Mouse (Mus musculus) heart, adult 18-20 months (tissue): ENCODE measurements around the gene Samsn1. TPM values are rescaled to one million over a fixed set of nuclear protein-coding genes. Genes with fewer than 3 reads are reported as not detected.
A peak's percentile ranks its signal among the peaks of the same experiment; 100 is the strongest.

ENCODE experiments used
- DNase-seq, 2 experiments: peaks; one replicate each; pipeline ENCODE4 v3.0.0; 2021 to 2022; ENCODE audit warnings: mixed read lengths in 1 of 2
- total RNA-seq, 2 experiments: library from RNA; stranded (reverse); gene quantifications; 2 replicates each; pipeline ENCODE4 v1.2.3; 2021

Gene Samsn1
- total RNA-seq, 2 experiments from 2014 or later: 0.50 to 1.3 TPM

DNA sequence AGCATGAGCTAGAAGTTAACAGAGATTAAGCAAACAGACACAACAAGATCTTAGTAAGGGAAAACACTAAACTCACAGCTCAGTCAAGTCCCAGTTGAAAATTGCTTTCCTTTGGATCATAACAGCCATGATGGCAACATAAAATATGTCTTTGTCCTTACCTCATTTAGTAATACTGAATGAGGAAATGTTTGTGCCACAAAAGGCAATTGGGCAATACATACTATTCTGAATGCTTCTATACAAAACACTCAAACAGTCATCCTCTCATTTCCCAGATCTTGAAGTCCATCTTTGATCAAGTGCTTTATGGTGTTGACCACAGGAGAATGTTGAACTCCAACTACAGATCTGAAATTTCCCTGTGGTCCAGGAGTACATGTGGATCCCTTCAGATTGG is 88.7 kb downstream of the Samsn1 start:
- no peak for DNase-seq

DNA sequence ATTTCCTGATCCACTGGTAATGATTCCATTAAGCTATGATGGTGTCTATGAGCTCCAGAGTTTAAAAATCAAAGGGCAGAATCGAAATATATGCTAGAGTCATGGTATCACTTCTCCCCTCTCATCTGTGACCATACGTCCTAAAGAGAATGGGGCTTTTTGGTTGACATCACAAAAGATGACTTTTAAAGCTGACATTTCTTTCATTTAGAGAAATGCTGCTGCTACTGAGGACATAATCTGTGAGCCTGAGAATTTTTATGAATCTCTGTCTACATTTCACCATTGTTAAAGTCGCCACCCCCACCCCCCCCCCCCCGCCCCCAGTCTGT is 91.9 kb downstream of the Samsn1 start:
- DNase-seq: no peak

DNA sequence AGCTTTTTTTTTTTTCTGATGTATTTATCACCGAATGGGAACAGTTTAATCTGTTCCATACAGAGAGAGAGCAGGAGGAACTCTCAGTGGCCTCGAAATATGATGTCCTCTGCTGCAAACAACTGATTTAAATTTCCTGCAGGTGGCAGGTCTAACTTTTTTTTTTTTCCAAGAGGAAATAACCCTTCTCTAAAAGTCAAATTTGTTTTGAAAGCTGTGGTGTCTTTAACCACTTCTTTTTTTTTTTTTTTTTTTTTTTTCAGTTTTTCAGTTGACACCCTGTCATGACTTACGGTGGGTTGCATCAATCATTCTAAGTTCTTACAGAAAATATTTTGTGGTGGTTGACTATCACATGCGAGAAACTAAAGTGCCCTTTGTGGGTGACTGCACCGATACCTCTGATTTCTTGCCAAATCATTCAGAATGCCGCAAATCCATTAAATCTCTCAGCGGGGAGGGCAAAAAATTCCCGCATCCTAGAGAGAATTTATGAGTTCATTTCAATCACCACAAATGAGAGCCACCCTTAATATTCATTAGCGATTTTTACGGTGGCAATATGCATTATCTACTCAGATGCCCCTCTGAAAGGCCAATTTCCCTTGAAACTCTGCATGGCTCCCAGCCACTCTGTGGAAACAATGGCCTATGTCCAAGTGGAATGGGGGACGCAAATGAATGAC is 92.4 kb downstream of the Samsn1 start:
- DNase-seq: no peak

DNA sequence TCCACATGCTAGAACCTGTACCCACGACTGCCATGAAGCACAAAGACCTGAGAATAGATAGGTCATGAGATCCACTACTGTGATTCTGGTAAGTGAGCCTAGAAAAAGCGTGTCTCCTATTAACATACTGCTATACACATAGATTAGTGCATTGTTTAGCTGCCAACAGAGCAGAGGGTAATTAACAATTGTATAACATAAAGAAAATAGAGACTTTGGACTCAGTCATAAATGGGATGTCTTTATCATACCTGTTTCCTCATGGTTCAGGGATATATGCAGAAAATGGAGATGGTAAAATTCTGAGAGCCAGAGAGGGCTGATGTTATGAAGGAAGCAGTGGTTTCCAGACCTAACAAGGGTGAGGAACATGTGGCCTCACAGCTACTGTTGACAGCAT is 95.6 kb downstream of the Samsn1 start:
- no peak for DNase-seq

DNA sequence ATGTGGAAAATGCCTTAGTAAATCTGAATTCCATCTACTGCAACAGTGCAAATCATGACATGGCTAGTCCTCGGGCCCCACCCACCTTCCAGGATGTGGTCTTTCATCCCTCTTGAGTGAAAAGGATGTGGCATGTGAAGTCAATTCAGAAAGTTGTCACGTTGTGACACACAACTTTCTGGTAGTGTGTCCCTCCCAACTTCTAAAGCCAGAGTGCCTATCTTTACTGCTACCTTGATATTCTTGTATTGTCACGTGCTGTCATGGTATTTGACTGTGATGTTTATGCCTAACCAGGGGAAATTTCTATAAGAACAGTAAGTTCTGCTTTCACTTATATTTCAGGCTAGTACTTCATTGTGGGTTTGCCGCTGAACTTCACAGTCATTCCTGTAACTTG is 101.2 kb downstream of the Samsn1 start:
- DNase-seq: no peak

GRCm38 (mm10) chr16:75919298-75919697 is 102.8 kb downstream of the Samsn1 start:
- DNase-seq: no peak

DNA sequence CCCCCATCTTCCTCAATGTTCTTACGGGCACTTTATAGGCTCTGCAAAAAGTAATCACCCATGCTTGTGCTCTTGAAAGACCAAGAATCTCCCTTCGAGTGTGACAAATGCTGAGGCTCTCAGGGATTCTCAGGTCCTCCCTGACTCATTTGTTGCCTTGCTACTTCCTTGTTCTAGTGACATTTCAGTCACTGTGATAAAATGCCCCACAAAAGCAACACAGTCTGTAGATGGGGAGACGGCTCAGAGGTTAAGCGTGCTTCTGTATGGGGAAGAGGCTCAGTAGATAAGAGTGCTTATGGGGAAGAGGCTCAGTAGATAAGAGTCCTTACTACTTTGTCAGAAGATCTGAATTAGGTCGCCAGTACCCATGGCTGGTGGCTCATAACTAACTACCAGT is 104.4 kb downstream of the Samsn1 start:
- no peak for DNase-seq

DNA sequence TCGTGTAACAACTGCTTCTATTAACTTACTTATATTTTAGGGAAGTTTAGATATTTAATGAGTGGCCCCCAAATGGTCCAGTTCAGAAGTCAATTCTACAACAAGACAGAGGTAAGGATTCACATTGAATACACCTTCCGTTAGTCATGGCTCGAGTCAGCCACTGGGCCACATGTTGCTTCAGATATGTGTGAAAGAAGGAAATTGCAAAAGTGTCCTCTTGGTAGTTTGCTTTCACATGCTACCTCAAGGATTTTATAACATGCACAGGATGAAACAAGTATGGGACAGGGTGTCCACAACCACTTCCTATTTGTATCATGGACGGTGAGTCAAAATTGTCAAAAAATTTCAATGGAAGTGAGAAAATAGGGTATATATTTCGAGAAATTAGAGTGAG is 110.0 kb downstream of the Samsn1 start:
- DNase-seq: no peak

DNA sequence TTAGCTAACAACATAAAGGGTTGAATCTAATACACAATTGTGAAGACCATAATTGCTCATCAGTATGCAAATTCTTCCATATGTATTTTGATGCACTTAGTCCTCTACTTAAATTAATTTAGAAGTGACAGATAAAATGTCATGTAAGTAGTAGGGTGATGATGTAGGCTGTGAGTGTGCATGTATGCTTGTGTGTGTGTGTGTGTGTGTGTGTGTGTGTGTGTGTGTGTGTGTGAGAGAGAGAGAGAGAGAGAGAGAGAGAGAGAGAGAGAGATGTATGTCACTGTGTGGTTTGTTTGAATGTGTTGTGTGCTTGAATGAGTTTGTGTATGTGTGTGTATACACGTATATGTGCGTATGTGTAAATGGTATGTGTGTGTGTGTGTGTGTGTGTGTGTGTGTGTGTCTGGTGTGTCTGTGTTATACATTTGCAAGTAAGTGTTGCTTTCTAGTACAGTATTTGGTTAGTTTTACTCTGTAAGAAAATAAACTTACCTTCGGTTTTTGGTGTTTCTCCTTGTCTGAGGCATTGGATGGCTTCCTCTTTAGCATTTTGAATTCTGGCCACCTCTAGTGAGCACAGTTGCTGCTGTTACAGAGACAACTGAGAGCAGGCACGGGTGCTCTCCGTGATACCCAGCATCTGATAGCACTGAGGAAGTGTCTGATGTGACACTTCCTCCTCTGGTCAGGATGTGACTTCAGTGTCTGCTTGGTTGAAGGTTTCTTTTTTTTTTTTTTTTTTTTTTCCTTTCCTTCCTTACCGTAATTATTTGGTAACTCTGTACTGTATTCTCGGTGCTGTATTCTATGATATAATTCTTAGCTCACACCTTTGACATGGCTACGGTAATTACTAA is 113.2 kb downstream of the Samsn1 start:
- DNase-seq: peak; percentile 7 to 50

- DNase-seq: no peak
Observed at GRCm38 (mm10) chr16:75906790-75907189, 115.3 kb downstream of the Samsn1 start.

DNA sequence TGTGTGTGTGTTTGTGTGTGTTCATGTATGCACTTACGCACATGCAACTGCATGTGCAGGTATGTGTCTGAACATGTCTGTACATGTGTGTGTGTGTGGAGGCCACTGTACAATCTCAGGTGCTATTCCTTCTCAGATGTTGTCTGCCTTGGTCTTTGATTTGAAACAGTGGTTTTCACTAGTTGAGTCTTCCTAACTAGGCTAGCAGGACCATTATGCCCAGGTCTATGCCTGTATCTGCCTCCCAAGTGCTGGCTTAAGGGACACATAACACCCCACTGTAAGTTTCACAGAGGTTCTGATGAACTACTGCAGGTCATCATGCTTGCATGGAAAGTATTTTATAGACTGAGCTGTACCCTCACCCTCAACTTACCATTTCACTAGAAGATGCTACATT is 115.8 kb downstream of the Samsn1 start:
- no peak for DNase-seq

DNA sequence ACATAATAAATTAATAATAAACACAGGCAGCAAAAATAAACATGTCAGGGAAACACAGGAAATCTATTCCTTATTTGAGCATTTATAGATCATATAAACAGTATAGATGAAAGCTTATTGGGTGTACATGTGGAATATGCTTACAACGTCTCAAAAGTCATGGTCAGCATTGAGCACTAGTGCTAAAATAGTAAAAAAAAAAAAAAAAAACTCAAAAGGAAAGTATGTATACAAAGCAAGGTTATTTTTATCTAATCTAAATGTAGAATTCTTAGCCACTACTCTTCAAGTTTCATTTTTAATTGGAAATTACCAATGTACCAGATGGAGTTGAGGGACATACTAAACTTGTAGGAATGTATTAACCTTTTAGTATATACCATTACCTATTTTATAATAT is 116.8 kb downstream of the Samsn1 start:
- DNase-seq: no peak

GRCm38 (mm10) chr16:75904072-75904471 is 118.0 kb downstream of the Samsn1 start:
- DNase-seq: no peak

GRCm38 (mm10) chr16:75903028-75903427 is 119.1 kb downstream of the Samsn1 start:
- no peak for DNase-seq

DNA sequence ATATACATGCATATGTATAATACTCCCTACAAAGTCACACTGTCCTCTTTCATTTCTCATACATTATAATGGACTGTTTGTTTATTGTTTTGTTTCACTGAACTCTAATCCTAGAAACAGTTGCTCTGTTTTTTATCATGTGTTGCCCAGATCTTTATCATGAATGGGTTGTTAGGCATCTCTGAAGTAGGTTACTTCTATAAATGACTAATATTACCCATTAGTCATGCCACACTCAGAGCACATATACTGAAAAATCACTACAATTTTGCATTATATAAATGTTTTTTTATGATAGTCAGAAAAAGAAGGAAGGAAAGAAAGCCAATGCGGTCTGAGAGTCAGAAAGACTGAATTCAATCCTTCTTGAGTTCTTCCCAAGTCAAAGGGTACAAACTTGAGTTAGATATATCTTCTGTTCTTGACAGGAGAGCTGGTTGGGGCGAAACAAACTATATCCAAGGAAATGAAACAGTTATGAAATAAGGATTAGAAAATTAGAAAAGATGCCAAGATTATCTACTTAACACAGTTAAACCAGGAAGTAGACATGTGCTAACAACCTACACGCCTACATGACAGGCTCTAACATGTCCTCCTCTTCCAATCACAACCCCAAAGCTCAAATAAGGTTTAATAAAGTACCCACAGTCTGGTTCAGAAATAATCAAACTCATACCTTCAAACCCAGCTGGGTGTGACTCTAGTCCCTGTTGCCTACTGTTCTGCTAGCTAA is 122.0 kb downstream of the Samsn1 start:
- DNase-seq: no peak

- DNase-seq: no peak
Observed at GRCm38 (mm10) chr16:75897828-75898367, 124.2 kb downstream of the Samsn1 start.

DNA sequence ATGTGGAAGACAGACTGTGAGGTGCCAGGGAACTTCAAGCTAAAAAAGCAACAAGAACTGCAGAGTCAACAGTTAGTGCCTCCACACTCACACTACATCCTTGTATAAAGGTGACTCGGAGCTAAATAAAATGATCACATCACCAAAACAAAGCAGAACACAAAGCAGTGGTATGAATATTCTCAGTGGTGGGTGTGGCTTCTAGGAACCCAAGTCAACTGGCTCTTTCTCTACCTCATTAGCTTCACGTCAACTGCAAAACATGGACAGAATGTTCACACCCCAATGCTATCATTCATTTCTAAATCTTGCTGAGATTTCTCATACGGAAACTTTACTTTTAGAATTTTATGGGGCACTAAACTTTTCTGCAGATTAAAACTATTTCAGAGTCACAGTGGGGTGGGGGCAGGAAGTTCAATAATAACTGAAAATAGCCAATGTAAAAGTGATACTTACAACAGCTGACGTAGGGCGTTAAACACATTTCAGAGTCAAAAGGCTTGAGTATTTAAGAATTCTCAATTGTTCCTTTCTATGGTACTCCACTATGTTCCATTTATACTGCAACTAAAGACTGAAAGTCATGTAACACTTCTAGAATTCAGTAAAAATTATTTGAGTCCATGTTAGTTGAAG is 127.7 kb downstream of the Samsn1 start:
- DNase-seq: no peak

DNA sequence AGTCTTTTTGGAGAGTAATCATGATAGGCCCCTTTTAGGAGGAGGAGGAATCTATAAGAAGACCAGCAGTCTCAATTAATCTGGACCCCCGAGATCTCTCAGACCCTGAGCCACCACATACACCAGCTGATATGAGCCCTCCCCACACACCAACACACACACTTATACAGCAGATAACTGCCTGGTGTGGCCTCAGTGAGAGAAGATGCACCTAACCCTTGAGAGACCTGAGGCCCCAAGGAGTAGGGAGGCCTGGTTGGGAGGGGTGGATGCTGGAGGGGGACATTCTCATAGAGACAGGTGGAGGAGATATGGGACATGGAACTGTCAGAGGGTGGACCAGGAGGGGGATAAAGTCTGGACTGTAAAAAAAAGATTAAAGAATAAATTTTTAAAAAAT is 128.6 kb downstream of the Samsn1 start:
- no peak for DNase-seq

- no peak for DNase-seq
Observed at GRCm38 (mm10) chr16:75889081-75889646, 132.9 kb downstream of the Samsn1 start.

GRCm38 (mm10) chr16:75887203-75887602 is 134.9 kb downstream of the Samsn1 start:
- DNase-seq: no peak

- no peak for DNase-seq
Observed at GRCm38 (mm10) chr16:75878885-75879284, 143.2 kb downstream of the Samsn1 start.

- peak; percentile 22 to 59 for DNase-seq
Observed at GRCm38 (mm10) chr16:75877170-75877569, 144.9 kb downstream of the Samsn1 start.
